Mouse (Mus musculus) small intestine, adult 2 months (tissue): ENCODE results near the gene Dnase1l2. TPM values are rescaled to one million over a fixed set of nuclear protein-coding genes. Genes with fewer than 3 reads are reported as not detected.
A peak's percentile ranks its signal among the peaks of the same experiment; 100 is the strongest.
"Not testable (repeated sequence)": the region's sequence is repeated elsewhere in the genome, so short reads cannot be mapped to it uniquely, and the experiment has no call there.

Experiments used
- H3K27ac ChIP-seq: fragments of 200-500 bp; 2 replicates; pipeline ENCODE4 v1.5.1; 2012; ENCODE audit warnings: low read depth, low read length, control low read depth, inconsistent platforms; ENCODE audit not compliant: insufficient read depth
- H3K27me3 ChIP-seq: fragments of 200-500 bp; 2 replicates; pipeline ENCODE4 v1.6.1; 2012; ENCODE audit warnings: mild to moderate bottlenecking, moderate library complexity, low read length, inconsistent platforms; ENCODE audit not compliant: control insufficient read depth, insufficient read depth
- H3K36me3 ChIP-seq: fragments of 200-500 bp; 2 replicates; pipeline ENCODE4 v1.6.1; 2012; ENCODE audit warnings: mild to moderate bottlenecking, low read length, control low read depth, inconsistent platforms; ENCODE audit not compliant: control insufficient read depth, insufficient read depth
- H3K4me1 ChIP-seq: fragments of 200-500 bp; 2 replicates; pipeline ENCODE4 v1.6.1; 2012; ENCODE audit warnings: low read length, inconsistent platforms, mixed read lengths; ENCODE audit not compliant: control insufficient read depth, insufficient read depth, insufficient read length
- H3K4me3 ChIP-seq: fragments of 200-500 bp; 2 replicates; pipeline ENCODE4 v1.5.1; 2012; ENCODE audit warnings: low read depth, mild to moderate bottlenecking, control low read depth, inconsistent platforms, low read length, moderate library complexity
- CTCF ChIP-seq: fragments of 200-500 bp; IDR thresholded peaks from 2 replicates; pipeline ENCODE4 v1.5.1; 2012; ENCODE audit warnings: low read depth, mild to moderate bottlenecking, control low read depth, inconsistent platforms, low read length, moderate library complexity, mixed read lengths; ENCODE audit not compliant: insufficient replicate concordance, insufficient read length; ENCODE audit errors: extremely low read depth
- POLR2A ChIP-seq: fragments of 200-500 bp; IDR thresholded peaks from 2 replicates; pipeline ENCODE4 v1.6.1; 2012; ENCODE audit warnings: low read depth, mild to moderate bottlenecking, control low read depth, inconsistent platforms, low read length, moderate library complexity
- WGBS: fragments of 180-500 bp; shearing (Covaris S2); methylation state at CpG from one replicate; pipeline ENCODE4 v1.1.7; 2018; 5-methylcytosine and 5-hydroxymethylcytosine counted together
- polyA plus RNA-seq: library from polyadenylated mRNA; depleted of rRNA; stranded (reverse); fragments of >200 nt; gene quantifications from 2 replicates; pipeline ENCODE4 v1.2.3, GENCODE M21; 2012

The Dnase1l2 gene
- polyA plus RNA-seq, 1 experiment: 4.8 TPM

DNA sequence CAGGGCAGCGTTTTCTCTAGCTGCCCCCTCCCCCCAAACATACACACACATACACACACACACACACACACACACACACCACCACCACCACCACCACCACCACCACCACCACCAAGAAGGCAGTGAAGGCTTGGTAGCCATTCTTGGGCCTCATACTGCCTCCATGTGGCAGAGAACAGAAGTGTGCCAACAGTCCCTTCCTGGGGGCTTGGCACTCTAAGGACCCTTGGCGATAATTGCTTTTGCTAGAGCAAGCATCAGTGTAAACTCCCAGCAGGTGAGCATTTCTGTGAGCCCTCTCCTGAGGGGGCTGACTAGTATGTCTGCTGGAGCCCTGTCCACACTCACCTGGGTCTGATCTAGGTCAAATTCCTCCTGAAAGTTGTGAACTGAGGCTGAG is 1.8 kb downstream of the Dnase1l2 start:
- TF ChIP-seq CTCF: peak; percentile 9; the same call in 1 of the 2 replicates
- no peak for TF ChIP-seq POLR2A
- peaks cover 69% of the 10 kb centered on the region for H3K36me3 ChIP-seq
- no peaks in the 10 kb centered on the region for H3K27me3 ChIP-seq

DNA sequence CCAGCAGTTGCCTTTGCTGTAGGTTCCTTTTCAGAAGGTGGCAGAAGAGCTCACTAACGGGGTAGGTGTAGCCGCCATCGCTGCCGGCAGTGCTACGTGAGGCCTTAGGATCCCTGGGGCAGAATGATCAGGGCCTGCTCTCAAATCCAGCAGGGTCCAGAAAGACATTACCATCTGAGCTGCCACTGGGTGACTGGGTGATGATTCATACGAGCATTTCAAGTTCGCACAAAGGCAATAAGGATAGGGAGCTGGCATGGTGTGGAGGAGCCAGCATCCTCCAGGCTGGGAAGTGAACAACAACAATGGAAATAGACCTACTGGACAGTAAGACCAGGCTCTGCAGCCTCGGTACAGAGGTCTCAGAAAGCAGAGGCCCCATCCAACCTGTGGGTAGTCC is 2.5 kb downstream of the Dnase1l2 start:
- Histone ChIP-seq H3K4me1 (no peaks in the 10 kb centered on the region), H3K4me3 (no peak overlapping the region), H3K36me3 (peaks cover 66% of the 10 kb centered on the region), H3K27me3 (no peaks in the 10 kb centered on the region), H3K27ac (no peak overlapping the region)
- 92% methylated on average over 8 of the region's 8 CpGs for WGBS
- TF ChIP-seq CTCF (no peak), POLR2A (no peak)

More for the DNA sequence above, 1.8 kb downstream of the Dnase1l2 start:
- Histone ChIP-seq H3K4me1 (no peaks in the 10 kb centered on the region), H3K4me3 (no peak overlapping the region), H3K27ac (no peak overlapping the region)
- WGBS: 52% methylated on average over 2 of the region's 2 CpGs

DNA sequence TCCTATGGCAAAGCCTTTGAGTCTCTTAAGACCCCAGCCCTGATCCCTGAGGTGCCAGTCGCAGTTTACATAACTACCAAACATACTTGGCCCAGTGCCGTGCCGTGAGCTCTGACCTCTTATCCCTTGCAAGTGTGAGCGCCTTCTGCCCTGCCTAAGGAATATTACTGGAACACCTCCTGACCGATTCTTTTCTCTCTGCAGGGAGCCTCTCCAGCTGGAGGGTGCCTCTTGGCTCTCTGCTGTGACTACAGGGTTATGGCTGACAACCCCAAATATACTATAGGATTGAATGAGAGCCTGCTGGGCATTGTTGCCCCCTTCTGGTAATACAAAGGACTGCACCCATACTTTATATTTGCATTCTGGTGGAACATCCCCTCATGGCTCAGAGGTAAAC is 5.9 kb downstream of the Dnase1l2 start:
- no peak for TF ChIP-seq POLR2A
- TF ChIP-seq CTCF: peak; percentile 49; the same call in 1 of the 2 replicates
- 78% methylated on average over 5 of the region's 5 CpGs for WGBS
- H3K36me3 ChIP-seq: peaks cover 60% of the 10 kb centered on the region

DNA sequence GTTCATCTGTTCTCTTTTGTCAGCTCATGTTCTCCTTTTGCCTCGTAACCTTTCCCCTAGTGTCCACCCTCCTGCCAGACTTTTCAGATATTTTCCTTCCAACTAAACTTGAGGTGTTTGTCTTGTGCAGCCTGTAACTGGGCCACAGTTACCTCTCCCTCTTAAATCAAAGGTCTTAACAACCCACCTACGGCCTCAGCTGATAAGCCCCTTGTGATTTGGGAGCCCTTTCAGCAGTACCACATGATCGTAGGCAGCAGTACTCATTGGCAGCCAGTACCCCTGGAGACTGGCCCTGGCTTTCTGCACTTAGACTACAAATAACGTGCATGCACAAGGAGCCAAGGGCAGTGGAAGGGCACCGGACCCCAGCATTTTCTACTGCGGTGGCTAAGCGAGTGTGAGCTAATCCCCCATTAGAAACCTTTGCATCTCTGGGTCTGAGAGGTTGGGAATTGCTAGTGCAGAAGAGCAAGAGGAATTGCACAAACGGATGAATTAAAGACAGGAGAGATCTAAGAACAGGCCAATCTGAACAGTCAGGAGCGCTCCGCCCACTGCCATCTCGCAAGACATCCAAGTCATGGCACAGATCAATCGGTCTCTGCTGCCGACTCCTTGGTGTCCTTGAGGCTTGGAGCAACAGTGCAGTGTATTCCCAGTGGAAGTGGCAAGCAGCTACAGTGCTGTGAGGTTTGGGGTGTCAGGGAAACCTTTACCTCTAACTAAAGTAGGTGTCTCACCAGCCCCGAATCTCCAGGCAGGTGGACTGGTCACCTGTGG is 13.5 kb downstream of the Dnase1l2 start:
- H3K36me3 ChIP-seq: peaks cover 15% of the 10 kb centered on the region
- peaks cover 3% of the 10 kb centered on the region for H3K4me1 ChIP-seq
- H3K27ac ChIP-seq: no peak overlapping the region
- no peaks in the 10 kb centered on the region for H3K27me3 ChIP-seq
- 66% methylated on average over 14 of the region's 14 CpGs for WGBS
- H3K4me3 ChIP-seq: no peak overlapping the region
- TF ChIP-seq CTCF (no peak), POLR2A (no peak)

More for the DNA sequence above, 5.9 kb downstream of the Dnase1l2 start:
- H3K27ac ChIP-seq: no peak overlapping the region
- H3K4me3 ChIP-seq: no peak overlapping the region
- no peaks in the 10 kb centered on the region for H3K4me1 ChIP-seq
- no peaks in the 10 kb centered on the region for H3K27me3 ChIP-seq

DNA sequence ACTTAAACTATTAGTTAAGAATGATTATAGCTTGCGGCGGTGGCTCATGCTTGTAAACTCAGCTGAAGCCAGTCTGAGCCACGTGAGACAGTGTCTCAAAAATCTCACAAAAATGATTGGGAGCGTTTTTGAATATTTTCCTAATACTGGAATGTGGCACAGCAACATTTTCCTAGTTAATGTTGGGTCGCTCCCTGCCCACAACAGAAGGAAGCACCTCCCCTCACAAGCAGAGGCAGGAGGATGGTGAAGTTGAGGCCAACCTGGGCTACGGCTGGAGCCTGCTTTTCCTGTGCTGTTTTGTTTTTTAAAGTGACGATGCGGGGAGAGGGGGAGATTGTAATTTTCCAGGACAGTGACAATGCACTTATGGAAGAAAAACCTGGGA is 15.7 kb downstream of the Dnase1l2 start:
- TF ChIP-seq CTCF (no peak), POLR2A (no peak)
- Histone ChIP-seq H3K27me3 (no peaks in the 10 kb centered on the region), H3K4me1 (peaks cover 3% of the 10 kb centered on the region), H3K4me3 (peak overlapping the region; percentile 100), H3K27ac (peak overlapping the region; percentile 96), H3K36me3 (peaks cover 28% of the 10 kb centered on the region)
- 1% methylated on average over 8 of the region's 8 CpGs for WGBS

DNA sequence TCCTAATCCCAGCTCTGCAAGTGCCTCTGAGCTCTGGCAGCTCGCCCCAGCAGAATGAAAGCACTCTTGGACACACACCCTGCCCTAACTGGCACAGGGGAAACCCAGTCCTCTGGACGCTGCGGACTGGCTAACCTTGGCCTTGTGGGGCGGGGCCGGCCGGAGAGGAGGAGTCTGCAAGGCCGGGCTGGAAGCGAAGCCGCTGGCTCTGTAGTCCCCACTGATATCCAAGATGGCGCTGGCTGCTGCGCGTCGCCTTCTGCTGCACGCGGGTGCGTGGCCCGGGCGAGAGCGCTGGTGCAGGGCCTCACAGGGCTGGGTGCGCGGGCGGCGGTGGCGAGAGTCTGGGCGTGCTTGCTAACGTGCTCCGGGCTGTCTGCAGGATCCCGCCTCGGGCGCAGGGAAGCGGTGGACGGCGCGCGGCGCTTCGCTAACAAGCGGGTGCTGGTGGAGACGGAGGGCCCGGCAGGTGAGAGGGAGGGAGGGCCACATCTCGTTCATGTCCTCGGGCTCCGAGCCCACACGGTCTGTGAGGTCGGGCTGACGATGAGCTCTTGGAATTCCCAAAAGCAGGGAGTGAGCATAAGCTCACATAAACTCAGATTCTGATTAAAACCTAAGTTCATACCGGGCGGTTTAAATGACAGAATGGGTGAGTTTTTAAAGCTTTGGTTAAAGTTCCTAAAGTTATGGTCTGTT is 16.3 kb downstream of the Dnase1l2 start, which contains the start of gene Eci1:
Gene Eci1, plus strand, starts transcription at position 171 of the 699 bp plus-strand sequence.
- peaks cover 3% of the 10 kb centered on the region for H3K4me1 ChIP-seq
- H3K27ac ChIP-seq: peak within 1 kb of the TSS; percentile 96
- H3K36me3 ChIP-seq: peaks cover 31% of the 10 kb centered on the region
- TF ChIP-seq POLR2A: peak; percentile 94
- TF ChIP-seq CTCF: peak; percentile 12; the same call in 1 of the 2 replicates
- peak within 1 kb of the TSS; percentile 100 for H3K4me3 ChIP-seq
- no peaks in the 10 kb centered on the region for H3K27me3 ChIP-seq
- under 1% methylated on average over 48 of the region's 48 CpGs for WGBS

DNA sequence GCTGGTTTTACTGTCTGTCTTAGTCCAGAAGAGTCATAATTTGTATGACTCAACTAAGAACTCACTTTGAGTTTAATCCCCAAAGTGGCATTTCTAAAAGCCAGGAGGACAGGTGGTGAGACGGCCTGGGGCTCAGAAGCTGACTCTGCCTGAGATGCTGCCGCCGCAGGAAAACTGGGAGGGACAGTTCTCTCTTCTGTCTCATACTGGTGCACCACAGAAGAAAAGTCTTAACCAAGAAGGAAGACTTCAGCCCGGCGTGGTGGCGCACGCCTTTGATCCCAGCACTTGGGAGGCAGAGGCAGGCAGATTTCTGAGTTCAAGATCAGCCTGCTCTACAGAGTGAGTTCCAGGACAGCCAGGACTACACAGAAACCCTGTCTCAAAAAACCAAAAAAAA is 17.0 kb downstream of the Dnase1l2 start:
- Histone ChIP-seq H3K27ac (peak overlapping the region; percentile 96), H3K27me3 (no peaks in the 10 kb centered on the region), H3K36me3 (peaks cover 38% of the 10 kb centered on the region), H3K4me3 (no peak overlapping the region), H3K4me1 (peaks cover 3% of the 10 kb centered on the region; the same call in 1 of the 2 replicates)
- TF ChIP-seq POLR2A (no peak), CTCF (no peak)
- 43% methylated on average over 7 of the region's 7 CpGs for WGBS

DNA sequence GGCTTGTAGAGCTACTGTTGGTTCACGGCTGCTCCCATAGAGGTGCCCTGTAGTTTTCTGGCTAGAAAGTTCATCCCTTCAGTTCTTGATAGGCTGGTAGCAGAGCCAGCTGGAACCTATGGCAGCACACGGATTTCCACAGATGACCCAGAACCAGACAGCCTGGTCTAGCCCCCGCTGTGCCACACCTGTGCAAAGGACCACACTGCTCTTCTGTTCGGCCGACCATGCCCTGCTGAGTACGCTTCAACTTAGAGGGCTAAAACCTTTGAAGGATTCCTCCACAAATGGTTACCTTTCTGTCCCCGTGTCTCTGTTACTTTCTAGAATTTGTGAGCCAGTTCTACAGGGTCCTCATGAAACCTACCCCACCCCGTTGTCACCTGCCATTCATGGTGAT is 17.6 kb downstream of the Dnase1l2 start:
- H3K4me3 ChIP-seq, H3K27me3 ChIP-seq, H3K27ac ChIP-seq, H3K4me1 ChIP-seq: not testable (repeated sequence)
- WGBS: 53% methylated on average over 6 of the region's 8 CpGs
- peaks cover 41% of the 10 kb centered on the region for H3K36me3 ChIP-seq
